Mouse (Mus musculus): ENCODE measurements around the gene Gm8251. TPM values are rescaled to one million over a fixed set of nuclear protein-coding genes. Genes with fewer than 3 reads are reported as not detected.

Gene Gm8251
- total and polyA plus RNA-seq, 3 experiments = 0.08 to 0.34 (median 0.13) TPM

DNA sequence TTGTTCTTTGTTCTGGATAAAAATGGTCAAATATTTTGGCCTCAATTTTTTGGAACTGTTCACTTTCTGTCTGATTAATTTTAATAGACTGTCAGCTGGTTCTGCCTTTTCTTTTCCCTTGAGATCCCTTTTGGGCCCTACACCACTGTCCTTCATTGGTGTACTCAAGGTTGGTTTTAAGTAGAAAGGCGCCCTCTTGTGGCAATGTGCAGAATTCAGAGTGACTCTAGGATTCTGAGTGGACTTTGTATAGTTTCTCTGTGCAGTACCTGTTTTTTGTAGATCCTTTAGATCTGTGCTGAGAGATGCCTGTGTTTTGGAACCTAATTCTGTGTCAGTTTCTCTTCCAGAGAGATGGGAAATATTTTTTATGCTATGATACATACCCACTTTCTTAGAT, 2.9 kb upstream of the Gm8251 start:
- dilution Hi-C loops (cut with MboI; ENCODE audit: extremely low pct_ligation_motif_present, extremely low pct_unique_long_range_greater_than_20kb, low sequenced_read_pairs) (no loop called here), in situ Hi-C loops (cut with MboI; ENCODE audit: low pct_ligation_motif_present, low pct_unique_long_range_greater_than_20kb, low sequenced_read_pairs) (loop anchor here (5.0 to 10.0 kb wide), 2 partner anchors 162 to 420 kb away; no protein-coding TSS in a partner anchor)
- Histone ChIP-seq H3K9ac (ENCODE audit: insufficient read depth, low read depth) (no peak overlapping the region), H3K9me3 (replicated peaks; ENCODE audit: low read length) (no peaks in the 10 kb centered on the region), H3K27me3 (replicated peaks) (no peaks in the 10 kb centered on the region), H3K36me3 (replicated peaks in 1 of 2; ENCODE audit: control insufficient read depth in 1 of 2, insufficient read depth in 1 of 2, low read length in 1 of 2) (no peaks in the 10 kb centered on the region), H3K4me2 (ENCODE audit: insufficient read depth, low read depth, poor library complexity, severe bottlenecking) (no peak overlapping the region), H3K79me2 (replicated peaks; ENCODE audit: control insufficient read depth, extremely low read depth, insufficient read depth, poor library complexity, severe bottlenecking) (no peaks in the 10 kb centered on the region), H3K4me3 (replicated peaks in 1 of 3; ENCODE audit: low read depth in 2 of 3, low read length in 2 of 3, poor library complexity in 1 of 3) (no peak overlapping the region), H3K4me1 (ENCODE audit: control insufficient read depth in 1 of 2, insufficient read depth in 2 of 2) (peaks cover 0 to 16% of the 10 kb centered on the region in 2 experiments; a peak in 2 of 4 replicates), H3K27ac (ENCODE audit: insufficient read depth, low read depth) (no peak overlapping the region)
- peak; percentile 81 for DNase-seq (ENCODE audit: extremely low read depth)
- TF ChIP-seq CTCF (conservative IDR thresholded peaks at IDR 0.05 in 1 of 2, IDR thresholded peaks at IDR 0.05 in 1 of 2; ENCODE audit: low read depth in 2 of 2, low read length in 2 of 2) (peak; percentile 60 to 92; a peak in 3 of 4 replicates), SIN3A (IDR thresholded peaks at IDR 0.05; ENCODE audit: low read length) (no peak), MYC (IDR thresholded peaks at IDR 0.05; ENCODE audit: low read depth, low read length) (no peak), SMC3 (IDR thresholded peaks at IDR 0.05; ENCODE audit: low read depth, low read length) (peak; percentile 88), BHLHE40 (IDR thresholded peaks at IDR 0.05; ENCODE audit: low read depth, low read length) (no peak), NRF1 (IDR thresholded peaks at IDR 0.05; ENCODE audit: low read depth, low read length) (no peak), MAFK (IDR thresholded peaks at IDR 0.05; ENCODE audit: insufficient replicate concordance, low read length) (no peak), NELFE (IDR thresholded peaks at IDR 0.05; ENCODE audit: low read depth, low read length) (no peak), RAD21 (IDR thresholded peaks at IDR 0.05; ENCODE audit: low read depth, low read length) (peak; percentile 87), JUND (conservative IDR thresholded peaks at IDR 0.05; ENCODE audit: low read depth, low read length) (no peak), EP300 (IDR thresholded peaks at IDR 0.05; ENCODE audit: low read length) (no peak), E2F4 (IDR thresholded peaks at IDR 0.05; ENCODE audit: insufficient replicate concordance, low read depth, low read length) (no peak), MXI1 (IDR thresholded peaks at IDR 0.05; ENCODE audit: low read depth, low read length) (no peak), ZMIZ1 (IDR thresholded peaks at IDR 0.05; ENCODE audit: low read depth, low read length) (no peak), CHD2 (IDR thresholded peaks at IDR 0.05; ENCODE audit: low read length) (no peak), ZC3H11A (IDR thresholded peaks at IDR 0.05; ENCODE audit: low read depth, low read length) (peak; percentile 48), ZNF384 (IDR thresholded peaks at IDR 0.05; ENCODE audit: low read depth, low read length) (no peak)

DNA sequence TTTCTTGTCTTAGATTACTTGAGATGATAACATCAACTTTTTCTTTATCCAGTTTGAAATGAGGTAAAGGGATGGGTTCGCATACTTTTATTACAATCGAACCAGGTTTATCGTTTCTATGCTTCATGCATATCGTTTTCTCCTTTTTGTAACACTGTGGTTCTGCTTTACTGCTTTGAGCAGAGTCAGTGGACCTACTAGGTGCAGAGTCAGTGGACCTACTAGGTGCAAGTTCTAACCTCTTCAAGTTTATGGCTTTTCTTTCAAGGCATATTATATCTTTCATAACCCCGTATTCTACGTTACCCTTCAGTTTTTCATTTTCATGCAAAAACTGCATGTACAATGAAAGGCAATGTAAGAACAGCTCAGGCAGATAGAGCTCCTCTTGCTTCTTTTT, 1.7 kb upstream of the Gm8251 start:
- H3K36me3 ChIP-seq (replicated peaks in 1 of 2; ENCODE audit: control insufficient read depth in 1 of 2, insufficient read depth in 1 of 2, low read length in 1 of 2) = no peaks in the 10 kb centered on the region
- H3K27me3 ChIP-seq (replicated peaks) = no peaks in the 10 kb centered on the region
- TF ChIP-seq ZKSCAN1 (IDR thresholded peaks at IDR 0.05; ENCODE audit: borderline replicate concordance, low read depth, low read length) (peak; percentile 93), MEF2A (IDR thresholded peaks at IDR 0.05; ENCODE audit: borderline replicate concordance, low read depth, low read length) (no peak)
- no peak for DNase-seq (ENCODE audit: extremely low read depth)
- H3K4me2 ChIP-seq (ENCODE audit: insufficient read depth, low read depth, poor library complexity, severe bottlenecking) = no peak overlapping the region
- H3K4me1 ChIP-seq (ENCODE audit: control insufficient read depth in 1 of 2, insufficient read depth in 2 of 2) = peaks cover 0 to 16% of the 10 kb centered on the region in 2 experiments; a peak in 2 of 4 replicates
- in situ Hi-C loops (cut with MboI; ENCODE audit: low pct_ligation_motif_present, low pct_unique_long_range_greater_than_20kb, low sequenced_read_pairs) (loop anchor here (5.0 to 10.0 kb wide), 2 partner anchors 161 to 419 kb away; no protein-coding TSS in a partner anchor), dilution Hi-C loops (cut with MboI; ENCODE audit: extremely low pct_ligation_motif_present, extremely low pct_unique_long_range_greater_than_20kb, low sequenced_read_pairs) (no loop called here)
- no peak overlapping the region for H3K27ac ChIP-seq (ENCODE audit: insufficient read depth, low read depth)
- H3K9me3 ChIP-seq (replicated peaks; ENCODE audit: low read length) = no peaks in the 10 kb centered on the region
- H3K9ac ChIP-seq (ENCODE audit: insufficient read depth, low read depth) = no peak overlapping the region
- no peak overlapping the region for H3K4me3 ChIP-seq (replicated peaks in 1 of 3; ENCODE audit: low read depth in 2 of 3, low read length in 2 of 3, poor library complexity in 1 of 3)
- H3K79me2 ChIP-seq (replicated peaks; ENCODE audit: control insufficient read depth, extremely low read depth, insufficient read depth, poor library complexity, severe bottlenecking) = no peaks in the 10 kb centered on the region

Data from CH12.LX (cell line).